ENCODE assay signal across 8 mouse cellular contexts in the genomic region with DNA sequence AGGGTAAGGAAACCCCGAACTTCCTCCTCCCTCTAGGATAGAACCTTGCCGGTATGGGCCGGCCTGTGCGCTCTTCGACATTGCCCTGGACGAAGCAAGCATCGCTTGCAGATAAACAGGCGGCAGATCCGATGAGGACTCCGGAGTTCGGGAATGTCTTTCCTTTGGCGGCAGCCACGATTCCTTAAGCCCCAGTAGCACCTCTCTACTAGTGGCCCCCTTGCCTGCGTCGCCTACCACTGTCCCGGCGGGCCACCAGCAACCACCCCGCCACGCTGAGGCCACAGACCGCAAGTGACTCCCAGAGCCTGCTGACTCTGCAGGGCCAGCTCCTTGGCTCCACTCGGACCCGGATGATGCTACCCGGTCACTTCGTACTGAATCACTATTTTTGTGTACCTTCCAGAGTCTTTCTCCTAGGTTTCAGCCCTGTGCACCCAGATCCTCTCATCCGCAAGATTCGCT. TPM values are rescaled to one million over a fixed set of nuclear protein-coding genes. Genes with fewer than 3 reads are reported as not detected.
DNase-seq lines count a peak whose midpoint lies in the region; ATAC-seq and TF ChIP-seq lines count a peak whose summit lies in the region.

No protein-coding gene starts in this region.

- peak; percentile 27 for TF ChIP-seq POLR2A in myocyte (IDR thresholded peaks at IDR 0.05; ENCODE audit: insufficient read length, low read depth)

- peak overlapping the region; percentile 87 for H3ac ChIP-seq in myocyte (ENCODE audit: control insufficient read depth, insufficient read length)

- H3K36me3 ChIP-seq in forebrain, embryonic 10.5 days (replicated peaks), result no peaks in the 10 kb centered on the region
- H3K36me3 ChIP-seq in hindbrain, embryonic 13.5 days, result no peaks in the 10 kb centered on the region
- H3K36me3 ChIP-seq in liver, embryonic 13.5 days, result no peaks in the 10 kb centered on the region
- H3K36me3 ChIP-seq in myocyte (ENCODE audit: control insufficient read depth, insufficient read depth), result no peaks in the 10 kb centered on the region

- no peaks in the 10 kb centered on the region for H3K9me3 ChIP-seq in forebrain, embryonic 10.5 days
- H3K9me3 ChIP-seq in hindbrain, embryonic 13.5 days, result no peaks in the 10 kb centered on the region
- no peaks in the 10 kb centered on the region for H3K9me3 ChIP-seq in liver, embryonic 13.5 days (replicated peaks)

- no peak for DNase-seq in frontal cortex, postnatal 25 days (ENCODE audit: low spot score in 2 of 2)
- peak; percentile 39 to 42 for DNase-seq in adrenal gland, adult 18-20 months (ENCODE audit: low spot score in 2 of 2)
- DNase-seq in forebrain, embryonic 10.5 days (ENCODE audit: extremely low spot score, low spot score), result peak; percentile 59
- DNase-seq in liver, embryonic 13.5 days, result no peak
- DNase-seq in spleen, postnatal 10 days (ENCODE audit: low spot score in 2 of 2), result no peak

- peak overlapping the region; percentile 99 for H3K27ac ChIP-seq in forebrain, embryonic 10.5 days
- peak overlapping the region; percentile 100 for H3K27ac ChIP-seq in hindbrain, embryonic 13.5 days
- no peak overlapping the region for H3K27ac ChIP-seq in liver, embryonic 13.5 days

- 0 out of 2 replicates have a peak, but pooled peaks have one; percentile 3 for ATAC-seq in frontal cortex, adult (ENCODE audit: low TSS enrichment)
- ATAC-seq in hindbrain, embryonic 13.5 days (ENCODE audit: low FRiP score), result no peak
- ATAC-seq in liver, embryonic 13.5 days (ENCODE audit: low read depth), result no peak

- peaks cover 32% of the 10 kb centered on the region for H3K79me2 ChIP-seq in myocyte (ENCODE audit: control insufficient read depth, insufficient read depth)

- H3K27me3 ChIP-seq in forebrain, embryonic 10.5 days (ENCODE audit: poor library complexity, severe bottlenecking), result peaks cover 14% of the 10 kb centered on the region
- peaks cover 4% of the 10 kb centered on the region; the same call in 1 of the 2 replicates for H3K27me3 ChIP-seq in hindbrain, embryonic 13.5 days
- H3K27me3 ChIP-seq in liver, embryonic 13.5 days, result peaks cover 89% of the 10 kb centered on the region
- H3K27me3 ChIP-seq in myocyte (ENCODE audit: control insufficient read depth, insufficient read depth, insufficient read length), result no peaks in the 10 kb centered on the region

- H3K4me3 ChIP-seq in forebrain, embryonic 10.5 days, result peak overlapping the region; percentile 96
- peak overlapping the region; percentile 88 for H3K4me3 ChIP-seq in hindbrain, embryonic 13.5 days
- H3K4me3 ChIP-seq in liver, embryonic 13.5 days (replicated peaks), result peak overlapping the region; percentile 50
- peak overlapping the region; percentile 80 for H3K4me3 ChIP-seq in myocyte

- H3K4me1 ChIP-seq in forebrain, embryonic 10.5 days, result peaks cover 70% of the 10 kb centered on the region
- peaks cover 63% of the 10 kb centered on the region for H3K4me1 ChIP-seq in hindbrain, embryonic 13.5 days (replicated peaks)
- H3K4me1 ChIP-seq in liver, embryonic 13.5 days (replicated peaks), result 0 out of 2 replicates have a peak, but pooled peaks cover 2% of the 10 kb centered on the region

- under 1% methylated on average over 26 of the region's 26 CpGs for WGBS in forebrain, embryonic 10.5 days
- under 1% methylated on average over 25 of the region's 26 CpGs for WGBS in hindbrain, embryonic 13.5 days
- WGBS in liver, embryonic 13.5 days (ENCODE audit: insufficient replicate concordance), result 2% methylated on average over 26 of the region's 26 CpGs

- H3K9ac ChIP-seq in hindbrain, embryonic 13.5 days, result peak overlapping the region; percentile 99
- H3K9ac ChIP-seq in liver, embryonic 13.5 days, result no peak overlapping the region

- peak overlapping the region; percentile 70 for H3K4me2 ChIP-seq in hindbrain, embryonic 13.5 days
- peak overlapping the region; percentile 69 for H3K4me2 ChIP-seq in liver, embryonic 13.5 days
- peak overlapping the region; percentile 87 for H3K4me2 ChIP-seq in myocyte (ENCODE audit: low read depth)

TF ChIP-seq in myocyte, 11 proteins besides CTCF, POLR2A, EP300 and RAD21:
- TF ChIP-seq TCF3 (IDR thresholded peaks at IDR 0.05; ENCODE audit: insufficient read length, low read depth) (no peak), REST (IDR thresholded peaks at IDR 0.05; ENCODE audit: insufficient read depth, insufficient read length) (no peak), USF1 (IDR thresholded peaks at IDR 0.05; ENCODE audit: low read depth) (no peak)

RNA-seq across cellular contexts. Expression of a gene that starts 2.0 kb away (rescaled TPM):
- total RNA-seq in adrenal gland, adult 18-20 months (2021), result 1 to 10 TPM; 2.0 to 3.5 TPM
- 35.3 and 36.8 TPM in 2 replicates for polyA plus RNA-seq in forebrain, embryonic 10.5 days (2016; fragmentation: Nextera tagmentation; extraction: Ambion mirVana)
- polyA plus RNA-seq in hindbrain, embryonic 13.5 days (2015; fragmentation: Nextera tagmentation; extraction: Ambion mirVana), result 39.5 and 44.7 TPM in 2 replicates
- 0.36 and 0.50 TPM in 2 replicates for polyA plus RNA-seq in liver, embryonic 13.5 days (2015; fragmentation: Nextera tagmentation; extraction: Ambion mirVana)
- polyA plus RNA-seq in myocyte (2012; fragmentation: generic; extraction: Trizol), result 20.4 TPM

Comparison
In these comparisons a context has a peak if more than half of its experiments do, and no peak if none do; other contexts are left out.
1. DNase-seq: peak in adrenal gland, adult 18-20 months (2 of 2) and forebrain, embryonic 10.5 days (single experiment); none in frontal cortex, postnatal 25 days (0 of 2), liver, embryonic 13.5 days (single experiment) and spleen, postnatal 10 days (0 of 2).
2. RNA of a gene that starts 2.0 kb away (polyA plus RNA-seq): 39.5 to 44.7 TPM in hindbrain, embryonic 13.5 days, 35.3 to 36.8 TPM in forebrain, embryonic 10.5 days and 20.4 TPM in myocyte (single experiment); 0.36 to 0.50 TPM in liver, embryonic 13.5 days; every median in the first group is over 10 times any median in the second.
3. Peak in every context shown above with its lines, with median percentiles within 50 percentile points of each other: H3K4me3 ChIP-seq and H3K4me2 ChIP-seq.